Mouse (Mus musculus) C2C12 (cell line): ENCODE measurements at regions not wholly inside any gene's neighbourhood (a gene's known extent, or its start where the extent isn't known, plus 50 kb on each side); places are given as distances from the start of the nearest gene placed in this dataset.

Experiments
- H3K27me3 ChIP-seq: one replicate; pipeline ENCODE4 v1.6.1; 2011; ENCODE audit not compliant: control insufficient read depth, insufficient read depth, insufficient read length
- H3K36me3 ChIP-seq: one replicate; pipeline ENCODE4 v1.6.1; 2011; ENCODE audit not compliant: control insufficient read depth, insufficient read depth
- H3K4me3 ChIP-seq: one replicate; pipeline ENCODE4 v1.5.1; 2011; ENCODE audit warnings: mild to moderate bottlenecking, control low read depth; ENCODE audit not compliant: poor library complexity, insufficient read depth, severe bottlenecking
- H3K79me2 ChIP-seq: one replicate; pipeline ENCODE4 v1.6.1; 2011; ENCODE audit not compliant: control insufficient read depth, insufficient read depth
- H3K79me3 ChIP-seq: one replicate; pipeline ENCODE4 v1.6.1; 2011; ENCODE audit warnings: low read depth, control low read depth
- H3ac ChIP-seq: one replicate; pipeline ENCODE3; 2011; ENCODE audit warnings: low read depth; ENCODE audit not compliant: control insufficient read depth, insufficient read length
- CEBPB ChIP-seq: IDR thresholded peaks from one replicate; pipeline ENCODE4 v1.6.1; 2011; ENCODE audit warnings: low read depth, mild to moderate bottlenecking, control low read depth, moderate library complexity
- CTCF ChIP-seq: IDR thresholded peaks from one replicate; pipeline ENCODE4 v1.5.1; 2011; ENCODE audit not compliant: control insufficient read depth, insufficient read depth, insufficient read length
- FOSL1 ChIP-seq: IDR thresholded peaks from one replicate; pipeline ENCODE4 v1.8.0; 2011; ENCODE audit warnings: mild to moderate bottlenecking, low read length; ENCODE audit not compliant: poor library complexity, insufficient read depth, severe bottlenecking
- MAX ChIP-seq: IDR thresholded peaks from one replicate; pipeline ENCODE4 v1.6.1; 2011; ENCODE audit warnings: mild to moderate bottlenecking, control low read depth
- MYOD1 ChIP-seq: IDR thresholded peaks from one replicate; pipeline ENCODE4 v1.6.1; 2011; ENCODE audit warnings: low read depth; ENCODE audit not compliant: control insufficient read depth, insufficient read length
- MYOG ChIP-seq: IDR thresholded peaks from one replicate; pipeline ENCODE4 v1.6.1; 2011; ENCODE audit not compliant: control insufficient read depth, insufficient read length; ENCODE audit errors: extremely low read depth
- USF1 ChIP-seq: IDR thresholded peaks from one replicate; pipeline ENCODE4 v1.6.1; 2011; ENCODE audit warnings: low read depth, mild to moderate bottlenecking, control low read depth, moderate library complexity

DNA sequence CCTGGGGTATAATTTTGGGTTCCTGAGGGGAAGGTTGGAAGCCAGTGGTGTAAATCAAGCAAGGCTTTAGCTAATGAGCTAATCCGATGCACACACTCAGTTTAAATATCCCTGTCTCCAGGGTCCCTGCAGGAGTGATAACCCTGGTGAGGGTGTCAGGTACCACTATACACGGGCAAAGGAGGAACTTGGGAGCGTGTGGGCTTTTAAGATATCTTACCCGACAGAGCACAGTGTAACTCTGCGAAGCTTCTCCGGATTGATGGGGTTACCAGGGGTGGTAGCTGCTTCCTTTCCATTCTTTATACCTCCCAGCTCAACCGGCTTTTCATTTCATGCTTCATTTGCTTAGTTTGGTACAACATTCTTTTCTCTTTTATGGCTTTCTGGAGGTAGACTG, 480.3 kb upstream of the Kif2a start:
- no peaks in the 10 kb centered on the region for H3K36me3 ChIP-seq
- H3K4me3 ChIP-seq: no peak overlapping the region
- no peaks in the 10 kb centered on the region for H3K27me3 ChIP-seq
- H3ac ChIP-seq: no peak overlapping the region
- TF ChIP-seq CEBPB (no peak), FOSL1 (no peak), MYOG (no peak), MYOD1 (no peak), USF1 (no peak)
- no peaks in the 10 kb centered on the region for H3K79me3 ChIP-seq
- H3K79me2 ChIP-seq: no peaks in the 10 kb centered on the region

DNA sequence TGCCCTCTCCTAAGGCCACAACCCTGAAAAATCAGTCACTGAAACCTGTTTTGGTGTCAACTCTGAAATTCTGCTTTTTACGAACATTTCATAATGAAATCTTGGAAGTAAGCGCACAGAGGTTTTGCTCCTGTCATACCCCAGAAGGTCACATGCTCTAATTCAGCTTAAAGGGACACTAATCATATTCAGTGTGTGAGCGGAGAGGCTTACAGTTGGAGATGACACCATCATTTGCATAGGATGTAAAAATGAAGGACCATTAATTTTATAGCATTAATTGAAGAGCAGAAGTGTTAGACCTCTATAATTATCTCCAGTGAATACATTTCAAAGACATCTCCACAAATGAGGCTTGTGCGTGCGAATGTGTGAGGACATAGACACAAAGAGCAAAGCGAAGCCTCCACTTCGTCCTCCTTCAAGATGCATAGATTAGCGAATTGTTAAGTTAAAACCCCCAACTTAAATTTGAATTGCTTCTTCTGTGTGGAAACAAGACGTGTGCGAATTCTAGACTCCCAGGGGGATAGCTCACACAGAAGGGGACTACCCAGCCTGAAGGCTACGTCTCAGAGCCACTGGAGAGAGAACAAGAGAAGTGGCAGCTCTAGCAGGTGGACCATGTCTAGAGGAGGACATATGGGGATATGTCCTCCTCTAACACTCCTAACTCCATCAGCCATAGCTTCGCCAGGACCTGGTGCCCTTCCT, 479.0 kb upstream of the Kif2a start:
- Histone ChIP-seq H3K79me3 (no peaks in the 10 kb centered on the region), H3K36me3 (no peaks in the 10 kb centered on the region), H3K79me2 (no peaks in the 10 kb centered on the region), H3K27me3 (no peaks in the 10 kb centered on the region), H3K4me3 (no peak overlapping the region), H3ac (no peak overlapping the region)
- TF ChIP-seq MAX (no peak), MYOD1 (no peak), USF1 (no peak), CTCF (no peak), FOSL1 (no peak), CEBPB (no peak), MYOG (no peak)

DNA sequence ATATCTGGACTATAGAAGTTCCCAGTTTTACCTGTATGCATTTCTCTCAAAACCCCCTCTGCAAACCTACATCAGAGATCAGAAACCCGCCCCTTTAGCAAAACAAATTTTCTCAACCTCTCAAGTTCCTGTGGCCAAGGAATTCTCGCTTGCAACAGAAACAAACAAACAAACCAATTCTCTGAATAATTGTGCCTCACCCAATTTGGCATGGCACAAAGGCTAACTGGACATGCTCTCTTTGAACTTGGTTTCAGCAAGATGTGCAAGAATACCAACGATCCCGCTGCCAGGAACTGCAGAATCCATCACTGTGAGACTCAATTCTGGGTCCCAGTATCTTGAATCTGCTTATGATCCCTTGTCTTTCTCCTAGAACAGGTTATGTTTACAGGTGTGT, 477.4 kb upstream of the Kif2a start:
- no peaks in the 10 kb centered on the region for H3K79me3 ChIP-seq
- no peak overlapping the region for H3K4me3 ChIP-seq
- H3K27me3 ChIP-seq: no peaks in the 10 kb centered on the region
- no peaks in the 10 kb centered on the region for H3K36me3 ChIP-seq
- H3ac ChIP-seq: no peak overlapping the region
- TF ChIP-seq USF1: no peak
- TF ChIP-seq CEBPB: no peak
- no peak for TF ChIP-seq MYOG
- no peak for TF ChIP-seq FOSL1
- no peaks in the 10 kb centered on the region for H3K79me2 ChIP-seq

DNA sequence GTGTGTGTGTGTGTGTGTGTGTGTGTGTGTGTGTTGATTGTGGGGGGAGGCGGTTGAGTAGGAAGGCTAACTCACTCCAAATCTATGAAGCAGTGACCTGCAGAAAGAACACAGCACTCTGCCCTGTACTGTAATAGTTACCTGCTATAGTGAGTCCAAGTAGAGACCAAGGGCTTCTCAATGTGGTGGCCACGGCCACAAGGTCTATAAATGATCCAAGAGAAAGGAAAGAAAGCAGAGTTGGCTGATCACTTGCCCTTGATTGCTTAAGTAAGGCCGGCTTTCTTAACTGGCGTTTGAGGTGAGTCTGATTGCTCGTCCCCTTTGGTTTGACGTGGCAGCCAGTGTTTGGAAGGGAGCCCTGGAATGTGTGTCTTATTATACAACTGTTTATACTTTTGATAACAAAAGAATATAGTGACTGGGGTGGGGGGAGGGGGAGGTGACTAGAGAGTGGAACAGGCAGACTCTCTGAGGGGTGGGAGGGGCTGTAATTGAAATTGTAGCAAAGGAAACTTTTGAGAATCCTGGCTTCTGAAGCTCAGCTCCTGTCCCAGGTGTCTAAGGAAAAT, 473.3 kb upstream of the Kif2a start:
- TF ChIP-seq MAX (no peak), CTCF (no peak), CEBPB (no peak), MYOG (no peak), FOSL1 (no peak), MYOD1 (no peak), USF1 (no peak)
- Histone ChIP-seq H3K79me3 (no peaks in the 10 kb centered on the region), H3K36me3 (no peaks in the 10 kb centered on the region), H3K27me3 (no peaks in the 10 kb centered on the region), H3K79me2 (no peaks in the 10 kb centered on the region), H3K4me3 (no peak overlapping the region), H3ac (no peak overlapping the region)

DNA sequence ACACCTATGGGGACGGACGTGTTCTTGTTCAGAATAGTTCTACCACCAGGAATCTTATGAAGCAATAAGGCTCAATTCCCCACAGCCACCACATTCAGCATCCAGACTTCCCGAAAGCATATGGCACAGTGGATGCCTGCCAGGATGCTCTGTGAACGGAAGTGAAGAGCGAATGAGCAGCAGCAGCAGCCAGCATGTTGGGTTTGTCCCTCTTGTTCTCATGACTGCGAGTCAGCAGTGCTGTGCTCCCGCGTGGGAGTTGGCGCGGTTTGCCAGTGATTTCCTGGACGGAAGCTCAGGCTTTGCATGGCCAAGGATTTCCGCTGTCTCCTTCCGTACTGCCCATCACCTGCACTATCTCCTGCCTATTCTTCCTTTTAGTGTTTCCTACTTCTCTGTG, 471.8 kb upstream of the Kif2a start:
- H3K79me3 ChIP-seq: no peaks in the 10 kb centered on the region
- H3K36me3 ChIP-seq: no peaks in the 10 kb centered on the region
- H3K79me2 ChIP-seq: no peaks in the 10 kb centered on the region
- no peak for TF ChIP-seq MAX
- no peak for TF ChIP-seq FOSL1
- no peak for TF ChIP-seq CEBPB
- no peak for TF ChIP-seq CTCF
- no peak for TF ChIP-seq USF1
- no peak for TF ChIP-seq MYOG
- TF ChIP-seq MYOD1: no peak
- no peaks in the 10 kb centered on the region for H3K27me3 ChIP-seq
- no peak overlapping the region for H3ac ChIP-seq
- no peak overlapping the region for H3K4me3 ChIP-seq

DNA sequence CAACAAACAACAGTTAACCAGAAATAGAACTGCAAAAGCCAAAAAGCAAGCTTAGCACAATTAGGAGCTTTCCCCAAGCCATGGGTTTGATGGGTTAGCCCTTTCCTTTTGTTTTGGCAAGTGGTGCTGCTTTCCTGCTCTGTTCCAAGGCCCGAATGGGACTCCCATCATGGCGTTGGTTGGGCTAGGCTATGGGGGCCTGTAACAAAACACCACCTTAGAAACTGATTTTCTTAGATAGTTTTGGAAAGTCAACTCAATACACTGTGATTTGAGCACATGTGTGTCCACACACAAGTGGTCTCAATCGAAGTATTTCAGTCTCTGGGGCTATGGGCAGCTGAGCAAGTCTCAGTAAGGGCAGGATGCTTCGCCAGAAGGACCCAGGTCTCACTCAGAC, 470.5 kb upstream of the Kif2a start:
- TF ChIP-seq MAX (no peak), CTCF (no peak), FOSL1 (no peak), MYOG (no peak), MYOD1 (no peak), USF1 (no peak), CEBPB (no peak)
- Histone ChIP-seq H3ac (no peak overlapping the region), H3K36me3 (no peaks in the 10 kb centered on the region), H3K79me2 (no peaks in the 10 kb centered on the region), H3K27me3 (no peaks in the 10 kb centered on the region), H3K4me3 (no peak overlapping the region), H3K79me3 (no peaks in the 10 kb centered on the region)
